Mouse (Mus musculus) bone marrow, adult 2 months (tissue): ENCODE measurements around the gene Acadl. TPM values are rescaled to one million over a fixed set of nuclear protein-coding genes. Genes with fewer than 3 reads are reported as not detected.
A peak's percentile ranks its signal among the peaks of the same experiment; 100 is the strongest.

Experiments used
- H3K27ac ChIP-seq: fragments of 200-500 bp; 2 replicates; pipeline ENCODE4 v1.5.1; 2012; ENCODE audit warnings: low read depth, mild to moderate bottlenecking, control low read depth, inconsistent platforms, low read length; ENCODE audit not compliant: control insufficient read depth, poor library complexity, insufficient read depth
- H3K4me1 ChIP-seq: fragments of 200-500 bp; 2 replicates; pipeline ENCODE4 v1.6.1; 2011; ENCODE audit warnings: low read length; ENCODE audit not compliant: control insufficient read depth, insufficient read depth
- H3K4me3 ChIP-seq: fragments of 200-500 bp; replicated peaks from 2 replicates; pipeline ENCODE3; 2011; ENCODE audit warnings: mild to moderate bottlenecking, low read depth, low read length, control low read depth; ENCODE audit not compliant: control insufficient read depth
- CTCF ChIP-seq: fragments of 200-500 bp; IDR thresholded peaks from 2 replicates; pipeline ENCODE4 v1.5.1; 2011; ENCODE audit warnings: low read length, control low read depth; ENCODE audit not compliant: control insufficient read depth, insufficient read depth
- POLR2A ChIP-seq: fragments of 200-500 bp; IDR thresholded peaks from 2 replicates; pipeline ENCODE4 v1.6.1; 2011; ENCODE audit warnings: low read depth, mild to moderate bottlenecking, control low read depth, low read length, borderline replicate concordance; ENCODE audit not compliant: control insufficient read depth
- WGBS: fragments of 180-500 bp; shearing (Covaris S2); methylation state at CpG from one replicate; pipeline ENCODE4 v1.1.7; 2018; 5-methylcytosine and 5-hydroxymethylcytosine counted together
- polyA plus RNA-seq: library from polyadenylated mRNA; stranded (reverse); fragments of >200 nt; gene quantifications from 2 replicates; pipeline ENCODE4 v1.2.4, GENCODE M21; 2011; ENCODE audit warnings: low replicate concordance; ENCODE audit not compliant: missing spikeins, insufficient read depth, insufficient read length

Acadl gene
- polyA plus RNA-seq: 36.3 and 42.7 TPM in 2 replicates

DNA sequence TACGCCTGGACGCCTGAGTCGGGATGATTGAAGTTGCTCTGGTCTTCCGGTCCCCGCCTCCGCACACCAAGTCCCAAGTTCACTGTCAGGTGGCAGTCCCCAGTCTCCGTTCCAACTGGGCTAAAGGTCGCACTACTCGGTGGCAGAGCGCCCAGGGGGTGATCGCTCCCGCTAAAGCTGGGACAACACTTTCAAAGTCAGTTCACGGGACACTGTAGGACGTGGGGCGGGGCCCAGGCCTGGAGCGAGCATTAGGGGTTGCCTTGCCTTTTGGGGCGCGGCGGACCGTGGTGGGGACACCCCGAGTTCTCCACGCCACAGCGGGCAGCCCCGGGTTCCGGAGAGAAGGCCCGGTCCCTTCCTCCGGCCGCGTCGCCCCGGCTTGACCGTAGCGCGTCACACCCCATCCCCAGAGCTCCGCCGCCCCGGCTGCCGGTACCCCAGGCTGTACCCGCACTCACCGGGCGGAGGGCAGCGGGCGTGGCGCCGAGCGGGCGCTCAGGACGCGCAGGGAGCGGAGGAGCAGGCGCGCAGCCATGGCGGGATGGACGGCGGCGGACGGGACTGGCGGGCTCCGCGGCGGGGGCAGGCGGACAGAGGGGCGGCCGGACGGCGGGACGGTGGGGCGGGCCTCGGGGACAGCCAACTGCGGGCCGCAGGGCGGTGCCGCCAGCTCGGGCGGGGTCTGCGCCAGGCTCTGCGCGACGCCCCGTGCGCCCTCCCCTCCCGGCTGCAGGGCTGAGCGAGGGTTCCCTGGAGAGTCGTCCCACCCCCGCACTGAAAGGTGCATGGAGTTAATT, at the start of gene Acadl:
TSS of gene Acadl (minus strand) at position 566 of the 800 bp plus-strand sequence.
- no peaks in the 10 kb centered on the region; the same call in 1 of the 2 replicates for H3K4me1 ChIP-seq
- H3K27ac ChIP-seq: peak within 1 kb of the TSS; percentile 95
- peak within 1 kb of the TSS; percentile 87 for H3K4me3 ChIP-seq
- TF ChIP-seq POLR2A (peak; percentile 66; the same call in 1 of the 2 replicates), CTCF (no peak)
- WGBS: under 1% methylated on average over 78 of the region's 85 CpGs

DNA sequence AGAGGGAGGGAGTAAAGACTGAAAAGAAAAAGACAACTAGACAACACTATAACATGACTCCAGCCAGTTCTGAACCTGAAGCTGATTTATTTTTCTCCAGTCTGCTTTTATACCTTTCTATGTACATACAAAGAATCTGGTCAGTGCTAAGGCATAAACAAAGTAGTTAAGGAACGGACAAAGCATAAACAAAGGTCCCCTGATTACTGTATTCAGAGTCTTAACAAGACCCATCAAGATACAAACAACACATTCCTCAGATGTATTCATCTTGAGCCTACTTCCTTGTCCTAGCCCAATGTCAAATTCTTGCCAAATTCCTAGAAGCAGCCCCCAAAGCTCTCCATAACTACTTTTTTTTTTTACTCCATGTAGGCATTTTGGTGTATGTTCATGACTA, 49.2 kb upstream of the Acadl start:
- H3K27ac ChIP-seq: no peak overlapping the region
- no peak for TF ChIP-seq CTCF
- no peak for TF ChIP-seq POLR2A
- 83% methylated on average over 1 of the region's 1 CpGs for WGBS
- H3K4me3 ChIP-seq: no peak overlapping the region
- no peaks in the 10 kb centered on the region for H3K4me1 ChIP-seq

DNA sequence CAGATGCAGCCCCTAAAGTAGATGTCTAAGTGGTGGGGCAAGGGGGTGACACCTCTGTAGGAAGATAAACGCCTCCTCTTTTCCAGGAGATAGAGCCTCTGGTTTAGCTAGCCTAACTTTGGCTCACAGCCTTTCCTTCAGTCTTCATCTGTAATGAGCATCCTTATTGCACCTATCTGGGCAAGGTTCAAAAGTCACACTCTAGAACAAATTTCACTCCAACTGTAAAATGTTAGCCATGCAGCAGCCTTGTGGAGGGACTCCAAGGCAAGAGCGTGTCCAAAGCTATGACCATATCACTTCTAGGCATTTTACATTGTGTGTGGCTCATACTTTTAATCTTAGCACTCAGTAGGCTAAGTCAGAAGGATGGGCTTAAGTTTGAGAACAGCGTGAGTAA, 39.5 kb upstream of the Acadl start:
- Histone ChIP-seq H3K4me3 (no peak overlapping the region), H3K27ac (no peak overlapping the region), H3K4me1 (no peaks in the 10 kb centered on the region)
- TF ChIP-seq POLR2A (no peak), CTCF (no peak)
- 83% methylated on average over 3 of the region's 3 CpGs for WGBS

DNA sequence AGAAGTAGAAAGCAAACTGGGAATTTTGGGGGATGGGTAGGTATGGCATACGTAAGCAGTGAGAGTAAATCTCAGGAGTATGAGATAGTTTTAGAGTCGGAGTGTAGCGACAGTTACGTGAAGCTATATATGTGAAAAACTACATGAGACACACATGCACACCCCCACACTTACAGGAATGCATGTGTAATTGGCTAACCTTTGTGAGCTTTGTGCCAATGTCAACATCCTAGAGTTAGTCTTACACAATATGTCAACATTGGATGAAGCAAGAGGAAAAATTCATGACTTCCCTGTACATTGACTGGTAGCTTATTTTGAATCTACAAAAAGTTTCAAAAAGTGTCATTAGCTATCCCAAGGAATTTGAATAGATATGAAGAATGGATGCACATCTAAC, 37.9 kb upstream of the Acadl start:
- WGBS: 83% methylated on average over 4 of the region's 4 CpGs
- no peaks in the 10 kb centered on the region; the same call in 1 of the 2 replicates for H3K4me1 ChIP-seq
- no peak overlapping the region for H3K4me3 ChIP-seq
- no peak overlapping the region for H3K27ac ChIP-seq
- TF ChIP-seq POLR2A (no peak), CTCF (no peak)

DNA sequence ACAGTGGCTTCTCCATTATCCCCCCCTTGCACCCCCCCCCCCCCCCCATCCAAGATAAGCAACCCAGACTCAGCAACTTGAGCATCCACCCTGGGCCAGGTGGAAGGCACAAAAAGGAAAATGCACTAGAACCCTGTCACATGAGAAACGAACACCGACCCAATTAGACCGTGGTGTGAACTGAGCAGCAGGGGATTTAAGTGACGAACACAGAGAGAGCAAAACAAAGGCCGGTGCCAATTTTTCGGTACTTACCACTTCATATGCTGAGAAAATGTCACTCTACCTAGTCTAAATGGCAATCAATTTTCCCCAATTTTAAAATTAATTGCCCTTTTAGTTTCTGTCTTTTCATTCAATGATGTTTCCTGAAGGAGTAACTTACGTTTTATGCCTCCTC, 35.2 kb upstream of the Acadl start:
- H3K4me1 ChIP-seq: no peaks in the 10 kb centered on the region; the same call in 1 of the 2 replicates
- TF ChIP-seq POLR2A: no peak
- TF ChIP-seq CTCF: no peak
- H3K27ac ChIP-seq: no peak overlapping the region
- no peak overlapping the region for H3K4me3 ChIP-seq
- 86% methylated on average over 7 of the region's 7 CpGs for whole genome bisulfite sequencing

DNA sequence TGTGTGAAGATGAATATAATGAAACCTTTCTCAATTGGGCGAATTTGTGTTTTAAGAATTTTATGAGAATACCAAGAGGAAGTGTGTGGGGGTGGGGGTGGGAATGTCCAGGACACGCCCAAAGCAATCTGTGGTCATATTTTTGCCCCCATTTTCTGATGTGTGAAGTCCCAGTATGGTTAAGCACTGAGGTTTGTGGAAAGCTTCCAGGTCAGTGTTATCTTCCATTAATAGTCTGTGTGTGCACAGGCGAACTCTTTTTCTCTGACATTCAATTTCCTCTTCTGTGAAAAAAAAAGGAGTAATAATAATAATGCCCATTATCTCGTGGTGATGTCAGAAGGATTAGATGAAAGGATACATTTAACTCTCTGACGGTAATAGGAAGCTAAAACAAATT, 33.5 kb upstream of the Acadl start:
- WGBS: 2% methylated on average over 5 of the region's 5 CpGs
- Histone ChIP-seq H3K4me1 (no peaks in the 10 kb centered on the region; the same call in 1 of the 2 replicates), H3K27ac (no peak overlapping the region), H3K4me3 (no peak overlapping the region)
- no peak for TF ChIP-seq CTCF
- no peak for TF ChIP-seq POLR2A

DNA sequence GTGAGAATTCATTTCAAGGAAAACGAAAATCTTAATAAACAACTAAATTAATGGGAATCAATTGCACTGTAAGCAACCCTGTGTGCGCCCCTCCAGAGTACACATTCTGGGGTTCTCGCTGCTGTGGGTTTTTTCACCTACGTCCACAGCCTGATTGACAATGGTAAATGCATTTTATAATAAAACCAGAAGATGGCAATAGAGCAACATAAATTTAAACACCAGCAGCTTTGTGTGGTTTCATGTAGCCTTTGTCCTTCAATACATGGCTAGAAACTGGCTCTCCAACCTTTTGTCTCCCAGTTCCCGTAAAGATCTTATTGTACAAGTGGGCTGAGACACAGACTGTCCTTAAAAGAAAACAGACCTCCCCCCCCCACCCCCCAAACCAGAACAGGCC, 33.0 kb upstream of the Acadl start:
- H3K4me3 ChIP-seq: no peak overlapping the region
- 3% methylated on average over 5 of the region's 5 CpGs for WGBS

DNA sequence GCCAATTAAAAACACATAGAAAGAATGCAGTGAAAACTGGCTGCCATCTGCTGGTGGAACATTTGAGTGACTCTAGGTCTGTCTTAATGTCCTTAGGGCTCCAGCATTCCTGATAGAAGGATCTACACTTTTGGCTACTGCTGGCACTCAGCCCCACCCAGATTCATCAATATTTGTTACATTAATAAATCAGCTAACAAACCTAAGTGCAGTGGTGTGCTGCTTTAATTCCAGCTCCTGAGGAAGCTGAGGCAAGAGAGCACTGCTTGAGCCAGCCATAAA, 32.7 kb upstream of the Acadl start:
- H3K4me1 ChIP-seq: no peaks in the 10 kb centered on the region; the same call in 1 of the 2 replicates
- no peak overlapping the region for H3K4me3 ChIP-seq
- no peak overlapping the region for H3K27ac ChIP-seq
- TF ChIP-seq POLR2A: no peak
- TF ChIP-seq CTCF: no peak

More for the DNA sequence above, 33.0 kb upstream of the Acadl start:
- no peaks in the 10 kb centered on the region; the same call in 1 of the 2 replicates for H3K4me1 ChIP-seq
- TF ChIP-seq CTCF: no peak
- no peak for TF ChIP-seq POLR2A
- H3K27ac ChIP-seq: no peak overlapping the region
